ENCODE assay signal across 38 mouse cellular contexts in the genomic region with DNA sequence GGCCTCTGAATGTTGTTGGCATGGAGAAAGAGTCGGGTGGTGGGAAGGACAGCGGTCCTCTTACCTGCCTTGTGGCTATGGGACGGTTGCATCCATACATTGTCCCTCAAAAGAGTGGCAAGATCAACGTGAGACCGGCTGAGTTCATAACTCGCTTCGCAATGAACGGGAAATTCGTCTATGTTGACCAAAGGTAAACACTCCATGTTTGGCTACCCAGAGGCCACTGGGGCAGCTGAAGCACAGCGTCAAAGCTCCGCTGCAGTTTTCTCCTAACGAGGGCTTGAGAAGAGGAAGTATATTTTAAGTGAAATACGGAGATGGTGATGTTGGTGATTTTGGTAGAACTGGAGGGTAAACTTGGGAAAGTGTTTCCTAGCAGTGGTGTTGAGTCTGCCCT. TPM values are rescaled to one million over a fixed set of nuclear protein-coding genes. Genes with fewer than 3 reads are reported as not detected.
DNase-seq lines count a peak whose midpoint lies in the region; ATAC-seq and TF ChIP-seq lines count a peak whose summit lies in the region.
"Had no signal": no experiment of that assay in that cellular context is flagged by ENCODE, and none has a peak within 500 bp of the region (broad histone marks: within the 10 kb centered on the region; RNA-seq: fewer than 3 reads in every experiment).

No protein-coding gene starts in this region.

- H3K4me2 ChIP-seq in liver, postnatal 0 days (ENCODE audit: low read depth, low read length), result no peak overlapping the region
- no peak overlapping the region for H3K4me2 ChIP-seq in lung, postnatal 0 days (replicated peaks; ENCODE audit: low read depth, low read length)
- no peak overlapping the region for H3K4me2 ChIP-seq in stomach, embryonic 15.5 days
- H3K4me2 ChIP-seq: embryonic facial prominence, embryonic 15.5 days; heart, embryonic 11.5 days; hindbrain, embryonic 14.5 days; liver, embryonic 13.5 days; midbrain, embryonic 15.5 days; neural tube, embryonic 12.5 days had no signal

- H3K27me3 ChIP-seq in liver, postnatal 0 days (ENCODE audit: insufficient read depth, low read length), result no peaks in the 10 kb centered on the region
- H3K27me3 ChIP-seq in lung, postnatal 0 days (replicated peaks; ENCODE audit: insufficient read depth, low read length), result no peaks in the 10 kb centered on the region
- no peaks in the 10 kb centered on the region for H3K27me3 ChIP-seq in stomach, embryonic 15.5 days (replicated peaks)
- H3K27me3 ChIP-seq: embryonic facial prominence, embryonic 15.5 days; liver, embryonic 13.5 days; midbrain, embryonic 15.5 days; neural tube, embryonic 12.5 days had no signal

- no peaks in the 10 kb centered on the region for H3K9me3 ChIP-seq in ES-E14 (ENCODE audit: control insufficient read depth, insufficient read depth, low read depth, low read length)
- H3K9me3 ChIP-seq in liver, postnatal 0 days (ENCODE audit: low read length), result no peaks in the 10 kb centered on the region
- no peaks in the 10 kb centered on the region for H3K9me3 ChIP-seq in lung, postnatal 0 days (ENCODE audit: low read length)
- H3K9me3 ChIP-seq in stomach, embryonic 15.5 days, result no peaks in the 10 kb centered on the region
- H3K9me3 ChIP-seq: embryonic facial prominence, embryonic 10.5 days; embryonic facial prominence, embryonic 15.5 days; liver, embryonic 13.5 days; midbrain, embryonic 10.5 days; midbrain, embryonic 15.5 days; neural tube, embryonic 12.5 days had no signal

- no peak for DNase-seq in ES-E14 (ENCODE audit: low read depth, low spot score)
- peak; percentile 28 for DNase-seq in liver, postnatal 0 days
- DNase-seq in lung, postnatal 0 days (ENCODE audit: low spot score), result peak; percentile 67
- no peak for DNase-seq in adrenal gland, adult 8-10 months
- no peak for DNase-seq in layer of hippocampus, postnatal 14 days (ENCODE audit: low spot score in 2 of 2)
- no peak for DNase-seq in neural tube, embryonic 10.5 days (ENCODE audit: extremely low spot score, low spot score)
- DNase-seq: adrenal gland, adult 2 months; B cell, adult 2 months; cerebellum, adult 8-10 months; cerebellum, postnatal 25 days; gastrocnemius, postnatal 25 days; heart, adult 11 months; kidney, adult 9 months; kidney, postnatal 10 days; layer of hippocampus, adult 9-11 months; liver, embryonic 13.5 days; right cerebral cortex, postnatal 4 days; thymus, adult 18-20 months; thymus, postnatal 25 days had no signal

- in situ Hi-C loops in ES-E14 (cut with MboI; ENCODE audit: low sequenced_read_pairs in 2 of 2, unreplicated experiment in 2 of 2), result no loop called here

- H3K4me3 ChIP-seq in ES-E14 (ENCODE audit: insufficient read depth in 1 of 2, low read depth in 1 of 2, low read length in 2 of 2, poor library complexity in 1 of 2, severe bottlenecking in 1 of 2), result no peak overlapping the region
- H3K4me3 ChIP-seq in liver, postnatal 0 days (ENCODE audit: low read depth, low read length), result no peak overlapping the region
- H3K4me3 ChIP-seq in lung, postnatal 0 days (ENCODE audit: low read depth, low read length), result no peak overlapping the region
- no peak overlapping the region for H3K4me3 ChIP-seq in stomach, embryonic 15.5 days (replicated peaks)
- H3K4me3 ChIP-seq: embryonic facial prominence, embryonic 10.5 days; embryonic facial prominence, embryonic 15.5 days; liver, embryonic 13.5 days; midbrain, embryonic 10.5 days; midbrain, embryonic 15.5 days; neural tube, embryonic 12.5 days had no signal

- no peaks in the 10 kb centered on the region for H3K36me3 ChIP-seq in ES-E14 (ENCODE audit: control insufficient read depth, insufficient read depth, low read length, poor library complexity, severe bottlenecking)
- no peaks in the 10 kb centered on the region for H3K36me3 ChIP-seq in liver, postnatal 0 days (replicated peaks; ENCODE audit: insufficient read depth, low read length)
- no peaks in the 10 kb centered on the region for H3K36me3 ChIP-seq in lung, postnatal 0 days (ENCODE audit: insufficient read depth, low read length)
- no peaks in the 10 kb centered on the region for H3K36me3 ChIP-seq in stomach, embryonic 15.5 days
- H3K36me3 ChIP-seq: embryonic facial prominence, embryonic 10.5 days; liver, embryonic 13.5 days; midbrain, embryonic 10.5 days; midbrain, embryonic 15.5 days; neural tube, embryonic 12.5 days had no signal

- no peak for TF ChIP-seq CTCF in liver, postnatal 0 days (IDR thresholded peaks at IDR 0.05; ENCODE audit: low read depth)
- TF ChIP-seq CTCF in lung, postnatal 0 days (IDR thresholded peaks at IDR 0.05), result no peak

- H3K27ac ChIP-seq in ES-E14 (ENCODE audit: insufficient read depth, low read depth, low read length, poor library complexity, severe bottlenecking), result 0 out of 2 replicates have a peak overlapping the region, but pooled peaks have one; percentile 12
- H3K27ac ChIP-seq in liver, postnatal 0 days (ENCODE audit: low read depth), result no peak overlapping the region
- H3K27ac ChIP-seq in lung, postnatal 0 days (ENCODE audit: low read length), result no peak overlapping the region
- no peak overlapping the region for H3K27ac ChIP-seq in stomach, embryonic 15.5 days
- H3K27ac ChIP-seq: embryonic facial prominence, embryonic 10.5 days; embryonic facial prominence, embryonic 15.5 days; hindbrain, embryonic 14.5 days; liver, embryonic 13.5 days; midbrain, embryonic 10.5 days; midbrain, embryonic 15.5 days; neural tube, embryonic 12.5 days had no signal

- ATAC-seq in liver, postnatal 0 days, result peak; percentile 78
- ATAC-seq in lung, postnatal 0 days, result peak; percentile 53
- ATAC-seq in stomach, embryonic 15.5 days (ENCODE audit: insufficient read depth, low FRiP score, low read depth), result peak; percentile 71; the same call in 1 of the 2 replicates
- ATAC-seq: activated CD4-positive, CD25-positive, alpha-beta regulatory T cell, adult 4 months; forebrain, embryonic 14.5 days; intestine, postnatal 0 days; midbrain, embryonic 15.5 days had no signal

- WGBS in liver, postnatal 0 days (ENCODE audit: insufficient replicate concordance), result 61% methylated on average over 13 of the region's 13 CpGs
- WGBS in lung, postnatal 0 days, result 52% methylated on average over 13 of the region's 13 CpGs
- 65% methylated on average over 13 of the region's 13 CpGs for WGBS in stomach, embryonic 15.5 days

- H3K9ac ChIP-seq in ES-E14 (ENCODE audit: insufficient read depth, low read depth, low read length, poor library complexity, severe bottlenecking), result no peak overlapping the region
- no peak overlapping the region for H3K9ac ChIP-seq in liver, postnatal 0 days (replicated peaks)
- no peak overlapping the region for H3K9ac ChIP-seq in lung, postnatal 0 days (replicated peaks; ENCODE audit: low read depth)
- H3K9ac ChIP-seq in stomach, embryonic 15.5 days, result no peak overlapping the region
- H3K9ac ChIP-seq: embryonic facial prominence, embryonic 15.5 days; hindbrain, embryonic 14.5 days; liver, embryonic 13.5 days; midbrain, embryonic 15.5 days; neural tube, embryonic 12.5 days had no signal

- no peak for TF ChIP-seq EP300 in liver, postnatal 0 days (IDR thresholded peaks at IDR 0.05; ENCODE audit: low read depth)
- no peak for TF ChIP-seq EP300 in lung, postnatal 0 days (IDR thresholded peaks at IDR 0.05)

- H3K4me1 ChIP-seq in ES-E14 (ENCODE audit: control insufficient read depth in 2 of 2, insufficient read depth in 2 of 2, low read length in 2 of 2, poor library complexity in 1 of 2), result no peaks in the 10 kb centered on the region
- H3K4me1 ChIP-seq in liver, postnatal 0 days (ENCODE audit: insufficient read depth), result peaks cover 7% of the 10 kb centered on the region; the same call in 1 of the 2 replicates
- no peaks in the 10 kb centered on the region for H3K4me1 ChIP-seq in lung, postnatal 0 days (ENCODE audit: insufficient read depth, low read depth, low read length)
- no peaks in the 10 kb centered on the region for H3K4me1 ChIP-seq in stomach, embryonic 15.5 days
- H3K4me1 ChIP-seq: embryonic facial prominence, embryonic 10.5 days; embryonic facial prominence, embryonic 15.5 days; midbrain, embryonic 10.5 days; midbrain, embryonic 15.5 days; neural tube, embryonic 12.5 days had no signal

TF ChIP-seq in ES-E14, 5 proteins besides CTCF, POLR2A, EP300 and RAD21:
- TF ChIP-seq CHD2 (IDR thresholded peaks at IDR 0.05; ENCODE audit: low read depth, low read length), result no peak
- no peak for TF ChIP-seq HCFC1 (IDR thresholded peaks at IDR 0.05; ENCODE audit: borderline replicate concordance, insufficient read depth, low read length)
- no peak for TF ChIP-seq ZC3H11A (IDR thresholded peaks at IDR 0.05; ENCODE audit: borderline replicate concordance, low read depth, low read length)
TF ChIP-seq in ES-E14: peak in this region for 0.

RNA-seq across cellular contexts. Expression of a gene that starts 26.1 kb away (rescaled TPM):
- 4.3 and 8.4 TPM in 2 replicates for total RNA-seq in ES-E14 (2012; rRNA removed)
- 0.17 and 0.72 TPM in 2 replicates for polyA plus RNA-seq in liver, postnatal 0 days (2015; fragmentation: Nextera tagmentation; extraction: Ambion mirVana)
- polyA plus RNA-seq in lung, postnatal 0 days (2015; fragmentation: Nextera tagmentation; extraction: Ambion mirVana), result 0.81 and 0.85 TPM in 2 replicates
- 8.2 and 8.4 TPM in 2 replicates for polyA plus RNA-seq in stomach, embryonic 15.5 days (2015; fragmentation: Nextera tagmentation; extraction: Ambion mirVana)
- total RNA-seq in adrenal gland, adult 8-10 months (2022), result 1 to 10 TPM; 1.6 to 6.4 (median 3.4) TPM
- 1 to 10 TPM; 8.2 to 9.6 TPM for total RNA-seq in layer of hippocampus, postnatal 14 days (2021)
- total RNA-seq: hematopoietic stem cell, adult 5-6 weeks; megakaryocyte progenitor cell, adult 5-6 weeks had no signal

RNA-seq across cellular contexts. Expression of a gene that starts 27.9 kb away (rescaled TPM):
- not detected in 2 replicates for total RNA-seq in ES-E14 (2012; rRNA removed)
- polyA plus RNA-seq in liver, postnatal 0 days (2015; fragmentation: Nextera tagmentation; extraction: Ambion mirVana), result not detected in 2 replicates
- not detected in 2 replicates for polyA plus RNA-seq in lung, postnatal 0 days (2015; fragmentation: Nextera tagmentation; extraction: Ambion mirVana)
- polyA plus RNA-seq in stomach, embryonic 15.5 days (2015; fragmentation: Nextera tagmentation; extraction: Ambion mirVana), result not detected in 2 replicates
- not detected for total RNA-seq in adrenal gland, adult 8-10 months (2022)
- not detected for total RNA-seq in layer of hippocampus, postnatal 14 days (2021)
- total RNA-seq: adrenal gland, adult 2 months; adrenal gland, postnatal 4 days; gastrocnemius, adult 18-20 months; gastrocnemius, postnatal 25 days; hematopoietic stem cell, adult 5-6 weeks; left cerebral cortex, adult 18-20 months; left cerebral cortex, postnatal 14 days; megakaryocyte progenitor cell, adult 5-6 weeks had no signal
- polyA plus RNA-seq: activated CD4-positive, CD25-positive, alpha-beta regulatory T cell, adult 4 months; adrenal gland, adult 2 months; embryonic facial prominence, embryonic 10.5 days; embryonic facial prominence, embryonic 15.5 days; forebrain, embryonic 14.5 days; heart, embryonic 11.5 days; hindbrain, embryonic 14.5 days; intestine, postnatal 0 days; large intestine, adult 2 months; limb, embryonic 11.5 days; liver, embryonic 13.5 days; midbrain, embryonic 10.5 days; midbrain, embryonic 15.5 days; neural tube, embryonic 12.5 days had no signal

Comparison
In these comparisons a context has a peak if more than half of its experiments do, and no peak if none do; other contexts are left out.
1. DNase-seq: peak in liver, postnatal 0 days (single experiment) and lung, postnatal 0 days (single experiment); none in ES-E14 (single experiment), adrenal gland, adult 8-10 months (single experiment), layer of hippocampus, postnatal 14 days (0 of 2) and neural tube, embryonic 10.5 days (single experiment).
2. Peak in every context shown above with its lines, with median percentiles within 50 percentile points of each other: ATAC-seq.